Comparison of ENCODE assay signal across 7 mouse cellular contexts in the genomic region with DNA sequence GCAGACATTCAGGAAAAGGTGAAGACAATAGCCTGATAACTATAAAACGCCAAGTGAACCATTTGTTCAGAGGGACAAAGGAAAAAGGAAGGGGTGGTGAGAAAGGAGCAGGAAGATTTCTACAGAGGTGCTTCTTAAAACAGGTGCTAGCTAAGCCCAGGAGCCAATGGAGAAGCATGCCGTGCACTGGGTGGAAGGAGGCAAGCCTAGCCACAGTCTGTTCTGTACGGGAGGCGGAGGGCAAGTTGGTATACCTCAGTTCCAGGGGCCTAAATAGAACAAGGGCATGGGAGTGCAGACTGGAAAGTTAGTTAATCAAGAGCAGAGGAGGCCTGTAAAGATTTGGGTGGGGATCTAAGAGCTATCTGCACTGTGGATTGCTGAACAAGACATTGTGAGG. TPM values are rescaled to one million over a fixed set of nuclear protein-coding genes. Genes with fewer than 3 reads are reported as not detected.
DNase-seq lines count a peak whose midpoint lies in the region; ATAC-seq lines count a peak whose summit lies in the region.

No protein-coding gene starts in this region.

- H3K27ac ChIP-seq in forebrain, embryonic 14.5 days (ENCODE audit: low read depth, low read length) = no peak overlapping the region
- H3K27ac ChIP-seq in limb, embryonic 12.5 days = no peak overlapping the region
- peak overlapping the region; percentile 33; the same call in 1 of the 2 replicates for H3K27ac ChIP-seq in neural tube, embryonic 15.5 days (replicated peaks)

- no peaks in the 10 kb centered on the region for H3K9me3 ChIP-seq in megakaryocyte, embryonic 14.5 days
- H3K9me3 ChIP-seq in forebrain, embryonic 14.5 days (replicated peaks; ENCODE audit: control insufficient read depth, low read length) = no peaks in the 10 kb centered on the region
- no peaks in the 10 kb centered on the region for H3K9me3 ChIP-seq in limb, embryonic 12.5 days
- H3K9me3 ChIP-seq in neural tube, embryonic 15.5 days (replicated peaks) = no peaks in the 10 kb centered on the region

- peak; percentile 39 for DNase-seq in forebrain, embryonic 14.5 days (ENCODE audit: low spot score)
- no peak for DNase-seq in right cerebral cortex, adult 2 months (ENCODE audit: low spot score in 2 of 2)

- H3K4me1 ChIP-seq in megakaryocyte, embryonic 14.5 days = peaks cover 48% of the 10 kb centered on the region
- H3K4me1 ChIP-seq in forebrain, embryonic 14.5 days (ENCODE audit: control insufficient read depth, insufficient read depth, low read length) = peaks cover 36% of the 10 kb centered on the region
- peaks cover 31% of the 10 kb centered on the region for H3K4me1 ChIP-seq in limb, embryonic 12.5 days (replicated peaks)
- H3K4me1 ChIP-seq in neural tube, embryonic 15.5 days = peaks cover 47% of the 10 kb centered on the region

- H3K9ac ChIP-seq in forebrain, embryonic 14.5 days (ENCODE audit: low read length) = peak overlapping the region; percentile 70
- H3K9ac ChIP-seq in limb, embryonic 12.5 days (replicated peaks) = peak overlapping the region; percentile 54
- peak overlapping the region; percentile 59 for H3K9ac ChIP-seq in neural tube, embryonic 15.5 days (replicated peaks)

- peak overlapping the region; percentile 94 for H3K4me2 ChIP-seq in forebrain, embryonic 14.5 days (ENCODE audit: low read length)
- peak overlapping the region; percentile 83 for H3K4me2 ChIP-seq in limb, embryonic 12.5 days
- H3K4me2 ChIP-seq in neural tube, embryonic 15.5 days = peak overlapping the region; percentile 78

- ATAC-seq in megakaryocyte, adult 5-6 weeks (ENCODE audit: poor library complexity, severe bottlenecking) = no peak
- ATAC-seq in forebrain, embryonic 14.5 days = no peak
- no peak for ATAC-seq in limb, embryonic 12.5 days (ENCODE audit: insufficient number of reproducible peaks, insufficient read depth, low FRiP score, low TSS enrichment, low read depth)
- ATAC-seq in neural tube, embryonic 15.5 days (ENCODE audit: low FRiP score) = no peak
- ATAC-seq in monocyte, adult 5-6 weeks (replicated peaks; ENCODE audit: insufficient number of reproducible peaks, low FRiP score, low TSS enrichment, poor library complexity, severe bottlenecking) = no peak

- peak overlapping the region; percentile 97 for H3K4me3 ChIP-seq in megakaryocyte, embryonic 14.5 days (replicated peaks)
- H3K4me3 ChIP-seq in forebrain, embryonic 14.5 days (ENCODE audit: low read depth, low read length) = peak overlapping the region; percentile 98
- H3K4me3 ChIP-seq in limb, embryonic 12.5 days (replicated peaks) = peak overlapping the region; percentile 43
- peak overlapping the region; percentile 57 for H3K4me3 ChIP-seq in neural tube, embryonic 15.5 days (replicated peaks)

- 2% methylated on average over 4 of the region's 4 CpGs for WGBS in forebrain, embryonic 14.5 days
- 14% methylated on average over 4 of the region's 4 CpGs for WGBS in limb, embryonic 12.5 days
- WGBS in neural tube, embryonic 15.5 days = 2% methylated on average over 4 of the region's 4 CpGs

- no peaks in the 10 kb centered on the region for H3K27me3 ChIP-seq in megakaryocyte, embryonic 14.5 days (replicated peaks)
- no peaks in the 10 kb centered on the region for H3K27me3 ChIP-seq in forebrain, embryonic 14.5 days (replicated peaks; ENCODE audit: control insufficient read depth, insufficient read depth, low read length)
- no peaks in the 10 kb centered on the region for H3K27me3 ChIP-seq in limb, embryonic 12.5 days
- H3K27me3 ChIP-seq in neural tube, embryonic 15.5 days (replicated peaks) = no peaks in the 10 kb centered on the region

- H3K36me3 ChIP-seq in megakaryocyte, embryonic 14.5 days (replicated peaks; ENCODE audit: low read length) = peaks cover 29% of the 10 kb centered on the region
- H3K36me3 ChIP-seq in forebrain, embryonic 14.5 days (ENCODE audit: control insufficient read depth, insufficient read depth, low read length) = 0 out of 2 replicates have a peak, but pooled peaks cover 3% of the 10 kb centered on the region
- peaks cover 2% of the 10 kb centered on the region; the same call in 1 of the 2 replicates for H3K36me3 ChIP-seq in limb, embryonic 12.5 days
- H3K36me3 ChIP-seq in neural tube, embryonic 15.5 days = no peaks in the 10 kb centered on the region

RNA-seq across cellular contexts. Expression of a gene that starts 3.8 kb away (rescaled TPM):
- 5.8 and 14.0 TPM in 2 replicates for polyA plus RNA-seq in megakaryocyte, embryonic 14.5 days (2012; ENCODE audit: insufficient read depth, low replicate concordance)
- 64.2 and 73.2 TPM in 2 replicates for total RNA-seq in megakaryocyte, adult 5-6 weeks (2015)
- total RNA-seq in megakaryocyte, adult 5-6 weeks (2017) = 34.2 and 34.5 TPM in 2 replicates
- polyA plus RNA-seq in forebrain, embryonic 14.5 days (2014; fragmentation: Nextera tagmentation; extraction: Ambion mirVana) = 130 and 156 TPM in 2 replicates
- 65.6 and 68.6 TPM in 2 replicates for polyA plus RNA-seq in limb, embryonic 12.5 days (2016; fragmentation: Nextera tagmentation; extraction: Ambion mirVana)
- polyA plus RNA-seq in neural tube, embryonic 15.5 days (2015; fragmentation: Nextera tagmentation; extraction: Ambion mirVana) = 130 and 145 TPM in 2 replicates
- total RNA-seq in monocyte, adult 5-6 weeks (2017) = 47.0 to 73.4 TPM (median 62.4 TPM) in 3 replicates

Comparison
In these comparisons a context has a peak if more than half of its experiments do, and no peak if none do; other contexts are left out.
1. H3K4me3 ChIP-seq: peak in every context shown above with its lines; median percentile 98 in forebrain, embryonic 14.5 days; 97 in megakaryocyte, embryonic 14.5 days; 57 in neural tube, embryonic 15.5 days; 43 in limb, embryonic 12.5 days.